Mouse (Mus musculus): Measurements from ENCODE around the gene Dlg2.

GRCm38 (mm10) chr7:91677934-91678333 is 1201.5 kb downstream of the Dlg2 start:
- TF ChIP-seq CTCF (IDR thresholded peaks at IDR 0.05; ENCODE audit: low read depth, low read length) (no peak), POLR2A (IDR thresholded peaks at IDR 0.05; ENCODE audit: insufficient read depth, low read length) (no peak), EP300 (IDR thresholded peaks at IDR 0.05; ENCODE audit: insufficient read depth, low read depth, low read length) (no peak)

Data from ES-Bruce4 (cell line).